Mouse (Mus musculus) gastrocnemius, postnatal 14 days (tissue): ENCODE measurements around the gene Chsy1. TPM values are rescaled to one million over a fixed set of nuclear protein-coding genes. Genes with fewer than 3 reads are reported as not detected.
A peak's percentile ranks its signal among the peaks of the same experiment; 100 is the strongest.

Experiments used
- DNase-seq: peaks from one replicate; pipeline ENCODE4 v3.0.0; 2021; ENCODE audit warnings: mixed read lengths
- intact Hi-C: fragments of 180-260 bp; cut with DNase I; formaldehyde crosslinking; loops from one replicate; pipeline ENCODE4 v1.15.1; 2025; ENCODE audit warnings: low total_unique reads
- total RNA-seq, 2 experiments: library from RNA; stranded (reverse); gene quantifications; 2 replicates each; pipeline ENCODE4 v1.2.3; 2021

Gene Chsy1
- total RNA-seq, 2 experiments from 2014 or later, result 6.9 to 7.6 TPM

GRCm38 (mm10) chr7:66106581-66107056 is 2.7 kb upstream of the Chsy1 start:
- DNase-seq, result no peak
- intact Hi-C loops, result loop anchor here (5.0 kb wide), 2 partner anchors 76 to 146 kb away; no protein-coding TSS in a partner anchor

GRCm38 (mm10) chr7:66107206-66107605 is 2.1 kb upstream of the Chsy1 start:
- intact Hi-C loops, result loop anchor here (5.0 kb wide), 2 partner anchors 75 to 145 kb away; no protein-coding TSS in a partner anchor
- no peak for DNase-seq

GRCm38 (mm10) chr7:66107930-66108329 is 1.4 kb upstream of the Chsy1 start:
- intact Hi-C loops, result loop anchor here (5.0 kb wide), 2 partner anchors 74 to 144 kb away; no protein-coding TSS in a partner anchor
- DNase-seq, result peak; percentile 22

GRCm38 (mm10) chr7:66109855-66110635 is 730 bp downstream of the Chsy1 start:
- peak; percentile 42 for DNase-seq
- intact Hi-C loops, result loop anchor here (5.0 kb wide), 2 partner anchors 72 to 142 kb away; no protein-coding TSS in a partner anchor

GRCm38 (mm10) chr7:66110636-66111112 is 1.4 kb downstream of the Chsy1 start:
- DNase-seq, result no peak
- intact Hi-C loops, result no loop called here

GRCm38 (mm10) chr7:66111211-66111610 is 1.9 kb downstream of the Chsy1 start:
- DNase-seq, result no peak
- intact Hi-C loops, result no loop called here

GRCm38 (mm10) chr7:66113561-66113960 is 4.2 kb downstream of the Chsy1 start:
- intact Hi-C loops, result no loop called here
- no peak for DNase-seq

- intact Hi-C loops, result no loop called here
- DNase-seq, result no peak
Measured at GRCm38 (mm10) chr7:66115821-66116343, 6.6 kb downstream of the Chsy1 start.

- DNase-seq, result no peak
- intact Hi-C loops, result no loop called here
Measured at GRCm38 (mm10) chr7:66116906-66117482, 7.7 kb downstream of the Chsy1 start.

GRCm38 (mm10) chr7:66118046-66118445 is 8.7 kb downstream of the Chsy1 start:
- intact Hi-C loops, result no loop called here
- DNase-seq, result no peak

- no peak for DNase-seq
- intact Hi-C loops, result no loop called here
Measured at GRCm38 (mm10) chr7:66118796-66119195, 9.5 kb downstream of the Chsy1 start.

GRCm38 (mm10) chr7:66120139-66120538 is 10.8 kb downstream of the Chsy1 start:
- intact Hi-C loops, result no loop called here
- DNase-seq, result no peak

GRCm38 (mm10) chr7:66120702-66121396 is 11.5 kb downstream of the Chsy1 start:
- intact Hi-C loops, result no loop called here
- no peak for DNase-seq

- intact Hi-C loops, result no loop called here
- DNase-seq, result no peak
Measured at GRCm38 (mm10) chr7:66124551-66124968, 15.2 kb downstream of the Chsy1 start.

- DNase-seq, result no peak
- intact Hi-C loops, result no loop called here
Measured at GRCm38 (mm10) chr7:66125368-66125767, 16.1 kb downstream of the Chsy1 start.

GRCm38 (mm10) chr7:66127951-66128645 is 18.8 kb downstream of the Chsy1 start:
- intact Hi-C loops, result no loop called here
- DNase-seq, result no peak

- no peak for DNase-seq
- intact Hi-C loops, result no loop called here
Measured at GRCm38 (mm10) chr7:66128857-66129256, 19.5 kb downstream of the Chsy1 start.

- DNase-seq, result no peak
- intact Hi-C loops, result no loop called here
Measured at GRCm38 (mm10) chr7:66130296-66130695, 21.0 kb downstream of the Chsy1 start.

- intact Hi-C loops, result no loop called here
- DNase-seq, result no peak
Measured at GRCm38 (mm10) chr7:66131776-66132421, 22.6 kb downstream of the Chsy1 start.
